Mouse (Mus musculus) stomach, embryonic 14.5 days (tissue): ENCODE measurements around the gene Nr5a1. TPM values are rescaled to one million over a fixed set of nuclear protein-coding genes. Genes with fewer than 3 reads are reported as not detected.

Source experiments
- ATAC-seq: fragments of 200-750 bp; cut with Nextera tagmentation; 2 replicates; pipeline ENCODE4 v1.8.0; 2017; ENCODE audit warnings: low read depth, moderate TSS enrichment; ENCODE audit not compliant: insufficient number of reproducible peaks, insufficient read depth, low FRiP score
- H3K27ac ChIP-seq: fragments of 300-500 bp; sonication (generic); 2 replicates; pipeline ENCODE4 v1.5.1; 2014; ENCODE audit warnings: mild to moderate bottlenecking, low read length, moderate library complexity, mixed read lengths
- H3K27me3 ChIP-seq: fragments of 300-500 bp; sonication (generic); 2 replicates; pipeline ENCODE4 v1.6.1; 2014; ENCODE audit warnings: low read length, control low read depth, mixed read lengths; ENCODE audit not compliant: control insufficient read depth, insufficient read depth
- H3K36me3 ChIP-seq: fragments of 300-500 bp; sonication (generic); 2 replicates; pipeline ENCODE4 v1.6.1; 2014; ENCODE audit warnings: mild to moderate bottlenecking, control low read depth, low read length, moderate library complexity, mixed read lengths; ENCODE audit not compliant: control insufficient read depth, insufficient read depth
- H3K4me1 ChIP-seq: fragments of 300-500 bp; sonication (generic); 2 replicates; pipeline ENCODE4 v1.6.1; 2014; ENCODE audit warnings: low read length, control low read depth, mixed read lengths; ENCODE audit not compliant: control insufficient read depth, insufficient read depth
- H3K4me2 ChIP-seq: fragments of 300-500 bp; sonication (generic); replicated peaks from 2 replicates; pipeline ENCODE4 v1.6.1; 2014; ENCODE audit warnings: low read depth, low read length, control low read depth
- H3K4me3 ChIP-seq: fragments of 300-500 bp; sonication (generic); 2 replicates; pipeline ENCODE4 v1.5.1; 2014; ENCODE audit warnings: low read depth, low read length, control low read depth
- H3K9ac ChIP-seq: fragments of 300-500 bp; sonication (generic); replicated peaks from 2 replicates; pipeline ENCODE4 v1.6.1; 2014; ENCODE audit warnings: low read depth, mild to moderate bottlenecking, control low read depth, low read length, moderate library complexity, mixed read lengths
- H3K9me3 ChIP-seq: fragments of 300-500 bp; sonication (generic); 2 replicates; pipeline ENCODE4 v1.6.1; 2016; ENCODE audit warnings: low read depth, low read length, control low read depth; ENCODE audit not compliant: control insufficient read depth
- WGBS: fragments of 180-500 bp; shearing (Covaris S2); extraction: QIAGEN DNeasy Blood & Tissue Kit; methylation state at CpG from one replicate; pipeline ENCODE4 v1.1.7; 2014; 5-methylcytosine and 5-hydroxymethylcytosine counted together
- polyA plus RNA-seq: library from polyadenylated mRNA; unstranded; fragments of >200 nt; fragmentation: Nextera tagmentation; extraction: Ambion mirVana; gene quantifications from 2 replicates; pipeline ENCODE4 v1.2.1, GENCODE M21; 2014

The Nr5a1 gene
- polyA plus RNA-seq, 1 experiment from 2014 or later: 0.41 TPM

- Histone ChIP-seq H3K27me3 (no peaks in the 10 kb centered on the region), H3K4me3 (no peak overlapping the region), H3K4me2 (no peak overlapping the region), H3K36me3 (no peaks in the 10 kb centered on the region), H3K9me3 (no peaks in the 10 kb centered on the region), H3K4me1 (no peaks in the 10 kb centered on the region), H3K9ac (no peak overlapping the region), H3K27ac (no peak overlapping the region)
- WGBS: 54% methylated on average over 27 of the region's 27 CpGs
- ATAC-seq: no peak
Measured at GRCm38 (mm10) chr2:38697128-38698120, 16.9 kb downstream of the Nr5a1 start.

GRCm38 (mm10) chr2:38695770-38696169 lies 18.6 kb downstream of the Nr5a1 start:
- Histone ChIP-seq H3K4me1 (no peaks in the 10 kb centered on the region), H3K4me3 (no peak overlapping the region), H3K27me3 (peaks cover 1% of the 10 kb centered on the region; the same call in 1 of the 2 replicates), H3K9ac (no peak overlapping the region), H3K9me3 (no peaks in the 10 kb centered on the region), H3K4me2 (no peak overlapping the region), H3K27ac (no peak overlapping the region), H3K36me3 (no peaks in the 10 kb centered on the region)
- no peak for ATAC-seq
- 62% methylated on average over 9 of the region's 9 CpGs for WGBS

GRCm38 (mm10) chr2:38691542-38691941 lies 22.8 kb downstream of the Nr5a1 start:
- no peak for ATAC-seq
- H3K9ac ChIP-seq: no peak overlapping the region
- H3K4me1 ChIP-seq: peaks cover 4% of the 10 kb centered on the region; the same call in 1 of the 2 replicates
- no peak overlapping the region for H3K4me2 ChIP-seq
- peaks cover 6% of the 10 kb centered on the region for H3K27me3 ChIP-seq
- H3K9me3 ChIP-seq: no peaks in the 10 kb centered on the region
- 13% methylated on average over 8 of the region's 8 CpGs for WGBS
- no peaks in the 10 kb centered on the region for H3K36me3 ChIP-seq
- no peak overlapping the region for H3K27ac ChIP-seq
- H3K4me3 ChIP-seq: no peak overlapping the region

- no peak for ATAC-seq
- 59% methylated on average over 1 of the region's 1 CpGs for WGBS
- Histone ChIP-seq H3K27ac (no peak overlapping the region), H3K27me3 (peaks cover 6% of the 10 kb centered on the region), H3K36me3 (no peaks in the 10 kb centered on the region), H3K4me3 (no peak overlapping the region), H3K9me3 (no peaks in the 10 kb centered on the region), H3K9ac (no peak overlapping the region), H3K4me1 (peaks cover 4% of the 10 kb centered on the region; the same call in 1 of the 2 replicates), H3K4me2 (no peak overlapping the region)
Measured at GRCm38 (mm10) chr2:38689881-38690280, 24.5 kb downstream of the Nr5a1 start.

GRCm38 (mm10) chr2:38688791-38689520 lies 25.4 kb downstream of the Nr5a1 start:
- peak; percentile 51; the same call in 1 of the 2 replicates for ATAC-seq
- Histone ChIP-seq H3K9ac (no peak overlapping the region; the same call in 1 of the 2 replicates), H3K4me1 (peaks cover 4% of the 10 kb centered on the region; the same call in 1 of the 2 replicates), H3K4me3 (peak overlapping the region; percentile 21), H3K4me2 (peak overlapping the region; percentile 50), H3K36me3 (no peaks in the 10 kb centered on the region), H3K27me3 (peaks cover 6% of the 10 kb centered on the region), H3K9me3 (no peaks in the 10 kb centered on the region), H3K27ac (no peak overlapping the region)
- WGBS: 4% methylated on average over 29 of the region's 29 CpGs

GRCm38 (mm10) chr2:38685746-38686145 lies 28.6 kb downstream of the Nr5a1 start:
- no peak overlapping the region for H3K4me2 ChIP-seq
- ATAC-seq: no peak
- H3K4me1 ChIP-seq: peaks cover 4% of the 10 kb centered on the region; the same call in 1 of the 2 replicates
- no peaks in the 10 kb centered on the region for H3K9me3 ChIP-seq
- H3K27ac ChIP-seq: no peak overlapping the region
- H3K27me3 ChIP-seq: peaks cover 5% of the 10 kb centered on the region
- H3K9ac ChIP-seq: no peak overlapping the region
- H3K36me3 ChIP-seq: no peaks in the 10 kb centered on the region
- H3K4me3 ChIP-seq: no peak overlapping the region
- 63% methylated on average over 3 of the region's 3 CpGs for WGBS

GRCm38 (mm10) chr2:38683083-38683482 lies 31.3 kb downstream of the Nr5a1 start:
- Histone ChIP-seq H3K4me3 (no peak overlapping the region), H3K9me3 (no peaks in the 10 kb centered on the region), H3K27me3 (no peaks in the 10 kb centered on the region), H3K36me3 (no peaks in the 10 kb centered on the region), H3K9ac (no peak overlapping the region), H3K27ac (no peak overlapping the region), H3K4me1 (no peaks in the 10 kb centered on the region), H3K4me2 (no peak overlapping the region)
- WGBS: 70% methylated on average over 5 of the region's 5 CpGs
- ATAC-seq: no peak

GRCm38 (mm10) chr2:38682209-38682608 lies 32.1 kb downstream of the Nr5a1 start:
- Histone ChIP-seq H3K36me3 (no peaks in the 10 kb centered on the region), H3K4me2 (no peak overlapping the region), H3K27ac (no peak overlapping the region), H3K9me3 (no peaks in the 10 kb centered on the region), H3K4me3 (no peak overlapping the region), H3K27me3 (no peaks in the 10 kb centered on the region), H3K9ac (no peak overlapping the region), H3K4me1 (no peaks in the 10 kb centered on the region)
- 93% methylated on average over 5 of the region's 5 CpGs for WGBS
- ATAC-seq: no peak
